Mouse (Mus musculus): ENCODE measurements around the gene Cwh43. TPM values are rescaled to one million over a fixed set of nuclear protein-coding genes. Genes with fewer than 3 reads are reported as not detected.
"Not testable (repeated sequence)": the region's sequence is repeated elsewhere in the genome, so short reads cannot be mapped to it uniquely, and the experiment has no call there.

Cwh43 gene
- polyA plus RNA-seq, 1 experiment from 2014 or later = not detected

- H3K9ac ChIP-seq; H3K4me3 ChIP-seq; H3K4me1 ChIP-seq (replicated peaks); H3K27me3 ChIP-seq (replicated peaks); H3K4me2 ChIP-seq; H3K27ac ChIP-seq (ENCODE audit: poor library complexity, severe bottlenecking); H3K36me3 ChIP-seq; H3K9me3 ChIP-seq (replicated peaks); ATAC-seq (ENCODE audit: insufficient number of reproducible peaks, low FRiP score): not testable (repeated sequence)
- WGBS = 81% methylated on average over 1 of the region's 1 CpGs
Measured at GRCm38 (mm10) chr5:73482381-73482780, 76.5 kb downstream of the Cwh43 start.

GRCm38 (mm10) chr5:73484016-73484615 lies 78.2 kb downstream of the Cwh43 start:
- Histone ChIP-seq H3K9ac (no peak overlapping the region), H3K36me3 (no peaks in the 10 kb centered on the region), H3K4me3 (no peak overlapping the region), H3K4me2 (no peak overlapping the region), H3K4me1 (replicated peaks) (no peaks in the 10 kb centered on the region), H3K27me3 (replicated peaks) (no peaks in the 10 kb centered on the region), H3K9me3 (replicated peaks) (no peaks in the 10 kb centered on the region), H3K27ac (ENCODE audit: poor library complexity, severe bottlenecking) (no peak overlapping the region)
- WGBS = 76% methylated on average over 5 of the region's 5 CpGs
- no peak for ATAC-seq (ENCODE audit: insufficient number of reproducible peaks, low FRiP score)

- no peak for ATAC-seq (ENCODE audit: insufficient number of reproducible peaks, low FRiP score)
- Histone ChIP-seq H3K9me3 (replicated peaks) (no peaks in the 10 kb centered on the region), H3K9ac (no peak overlapping the region), H3K4me3 (no peak overlapping the region), H3K27me3 (replicated peaks) (no peaks in the 10 kb centered on the region), H3K4me2 (no peak overlapping the region), H3K4me1 (replicated peaks) (peaks cover 4% of the 10 kb centered on the region), H3K36me3 (no peaks in the 10 kb centered on the region), H3K27ac (ENCODE audit: poor library complexity, severe bottlenecking) (no peak overlapping the region)
- WGBS = 46% methylated on average over 4 of the region's 4 CpGs
Measured at GRCm38 (mm10) chr5:73486451-73486850, 80.6 kb downstream of the Cwh43 start.

GRCm38 (mm10) chr5:73489915-73490314 lies 84.0 kb downstream of the Cwh43 start:
- 4% methylated on average over 14 of the region's 14 CpGs for WGBS
- Histone ChIP-seq H3K9ac (peak overlapping the region; percentile 66), H3K4me1 (replicated peaks) (peaks cover 7% of the 10 kb centered on the region), H3K4me2 (peak overlapping the region; percentile 82), H3K9me3 (replicated peaks) (no peaks in the 10 kb centered on the region), H3K27me3 (replicated peaks) (no peaks in the 10 kb centered on the region), H3K27ac (ENCODE audit: poor library complexity, severe bottlenecking) (peak overlapping the region; percentile 60), H3K4me3 (peak overlapping the region; percentile 86), H3K36me3 (no peaks in the 10 kb centered on the region)
- no peak for ATAC-seq (ENCODE audit: insufficient number of reproducible peaks, low FRiP score)

- peak; percentile 97 for ATAC-seq (ENCODE audit: insufficient number of reproducible peaks, low FRiP score)
- 0% methylated on average over 33 of the region's 37 CpGs for WGBS
Measured at GRCm38 (mm10) chr5:73490596-73491073, 84.8 kb downstream of the Cwh43 start.

GRCm38 (mm10) chr5:73491074-73491836 lies 85.4 kb downstream of the Cwh43 start:
- no peaks in the 10 kb centered on the region for H3K27me3 ChIP-seq (replicated peaks)
- H3K4me2 ChIP-seq = peak overlapping the region; percentile 100
- peak; percentile 54 for ATAC-seq (ENCODE audit: insufficient number of reproducible peaks, low FRiP score)
- H3K4me3 ChIP-seq = peak overlapping the region; percentile 86
- H3K4me1 ChIP-seq (replicated peaks) = peaks cover 7% of the 10 kb centered on the region
- 2% methylated on average over 66 of the region's 70 CpGs for WGBS
- H3K36me3 ChIP-seq = no peaks in the 10 kb centered on the region
- peak overlapping the region; percentile 88 for H3K27ac ChIP-seq (ENCODE audit: poor library complexity, severe bottlenecking)
- H3K9ac ChIP-seq = peak overlapping the region; percentile 82
- no peaks in the 10 kb centered on the region for H3K9me3 ChIP-seq (replicated peaks)

More at GRCm38 (mm10) chr5:73490596-73491073, 84.8 kb downstream of the Cwh43 start:
- peak overlapping the region; percentile 82 for H3K9ac ChIP-seq
- peak overlapping the region; percentile 88 for H3K27ac ChIP-seq (ENCODE audit: poor library complexity, severe bottlenecking)
- no peaks in the 10 kb centered on the region for H3K9me3 ChIP-seq (replicated peaks)
- no peaks in the 10 kb centered on the region for H3K27me3 ChIP-seq (replicated peaks)
- H3K4me2 ChIP-seq = peak overlapping the region; percentile 100
- peak overlapping the region; percentile 86 for H3K4me3 ChIP-seq
- peaks cover 7% of the 10 kb centered on the region for H3K4me1 ChIP-seq (replicated peaks)
- no peaks in the 10 kb centered on the region for H3K36me3 ChIP-seq

GRCm38 (mm10) chr5:73491837-73492720 lies 86.2 kb downstream of the Cwh43 start:
- Histone ChIP-seq H3K9ac (peak overlapping the region; percentile 82), H3K27me3 (replicated peaks) (no peaks in the 10 kb centered on the region), H3K9me3 (replicated peaks) (no peaks in the 10 kb centered on the region), H3K4me1 (replicated peaks) (peaks cover 7% of the 10 kb centered on the region), H3K4me3 (peak overlapping the region; percentile 86), H3K27ac (ENCODE audit: poor library complexity, severe bottlenecking) (peak overlapping the region; percentile 88), H3K36me3 (no peaks in the 10 kb centered on the region), H3K4me2 (peak overlapping the region; percentile 100)
- under 1% methylated on average over 58 of the region's 59 CpGs for WGBS
- peak; percentile 65 for ATAC-seq (ENCODE audit: insufficient number of reproducible peaks, low FRiP score)

- Histone ChIP-seq H3K9me3 (replicated peaks) (no peaks in the 10 kb centered on the region), H3K4me2 (no peak overlapping the region), H3K9ac (no peak overlapping the region), H3K4me3 (no peak overlapping the region), H3K36me3 (no peaks in the 10 kb centered on the region), H3K27me3 (replicated peaks) (no peaks in the 10 kb centered on the region), H3K27ac (ENCODE audit: poor library complexity, severe bottlenecking) (no peak overlapping the region), H3K4me1 (replicated peaks) (peaks cover 31% of the 10 kb centered on the region)
- ATAC-seq (ENCODE audit: insufficient number of reproducible peaks, low FRiP score) = no peak
- 66% methylated on average over 3 of the region's 3 CpGs for WGBS
Measured at GRCm38 (mm10) chr5:73497401-73497800, 91.5 kb downstream of the Cwh43 start.

GRCm38 (mm10) chr5:73498559-73498958 lies 92.7 kb downstream of the Cwh43 start:
- ATAC-seq (ENCODE audit: insufficient number of reproducible peaks, low FRiP score) = no peak
- Histone ChIP-seq H3K4me1 (replicated peaks) (peaks cover 40% of the 10 kb centered on the region), H3K4me3 (no peak overlapping the region), H3K36me3 (no peaks in the 10 kb centered on the region), H3K9ac (no peak overlapping the region), H3K4me2 (no peak overlapping the region), H3K9me3 (replicated peaks) (no peaks in the 10 kb centered on the region), H3K27me3 (replicated peaks) (no peaks in the 10 kb centered on the region), H3K27ac (ENCODE audit: poor library complexity, severe bottlenecking) (no peak overlapping the region)
- 77% methylated on average over 8 of the region's 8 CpGs for WGBS

- no peak for ATAC-seq (ENCODE audit: insufficient number of reproducible peaks, low FRiP score)
- H3K4me3 ChIP-seq = no peak overlapping the region
- H3K9ac ChIP-seq = no peak overlapping the region
- H3K36me3 ChIP-seq = no peaks in the 10 kb centered on the region
- 48% methylated on average over 7 of the region's 7 CpGs for WGBS
- H3K27me3 ChIP-seq (replicated peaks) = no peaks in the 10 kb centered on the region
- H3K4me2 ChIP-seq = peak overlapping the region; percentile 6; the same call in 1 of the 2 replicates
- H3K9me3 ChIP-seq (replicated peaks) = no peaks in the 10 kb centered on the region
- H3K4me1 ChIP-seq (replicated peaks) = peaks cover 49% of the 10 kb centered on the region
- H3K27ac ChIP-seq (ENCODE audit: poor library complexity, severe bottlenecking) = peak overlapping the region; percentile 45; the same call in 1 of the 2 replicates
Measured at GRCm38 (mm10) chr5:73500867-73501440, 95.1 kb downstream of the Cwh43 start.
